Comparison of ENCODE assay signal across 8 mouse cellular contexts in the genomic region with DNA sequence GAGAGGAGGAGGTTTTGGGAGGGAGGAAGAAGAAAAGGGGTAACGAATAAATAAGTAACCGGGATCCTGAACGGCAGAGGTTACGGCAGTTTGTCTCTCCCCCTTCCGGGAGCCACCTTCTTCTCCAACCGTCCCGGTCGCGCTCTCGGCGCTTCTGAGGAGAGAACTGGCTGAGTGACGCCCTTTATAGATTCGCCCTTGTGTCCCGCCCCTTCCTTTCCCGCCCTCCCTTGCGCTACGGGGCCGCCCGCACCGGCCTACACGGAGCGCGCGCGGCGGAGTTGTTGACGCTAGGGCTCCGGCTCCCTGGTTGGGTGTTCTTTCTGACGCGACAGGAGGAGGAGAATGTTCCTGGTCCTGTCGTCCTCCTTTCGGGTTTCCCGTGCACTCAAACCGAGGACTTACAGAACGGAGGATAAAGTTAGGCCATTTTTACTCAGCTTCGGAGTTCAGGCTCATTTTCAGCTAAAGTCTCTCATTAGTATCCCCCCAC. TPM values are rescaled to one million over a fixed set of nuclear protein-coding genes. Genes with fewer than 3 reads are reported as not detected.
DNase-seq lines count a peak whose midpoint lies in the region; ATAC-seq and TF ChIP-seq lines count a peak whose summit lies in the region.

A gene (minus strand): TSS at position 160 of the 493 bp plus-strand sequence.

- peak within 1 kb of the TSS; percentile 58 for H3K9ac ChIP-seq in embryonic facial prominence, embryonic 15.5 days
- peak within 1 kb of the TSS; percentile 83 for H3K9ac ChIP-seq in kidney, embryonic 14.5 days (ENCODE audit: low read depth, low read length)
- H3K9ac ChIP-seq in limb, embryonic 15.5 days = peak within 1 kb of the TSS; percentile 62

- no peaks in the 10 kb centered on the region for H3K9me3 ChIP-seq in embryonic facial prominence, embryonic 15.5 days (replicated peaks)
- H3K9me3 ChIP-seq in kidney, embryonic 14.5 days (ENCODE audit: control insufficient read depth, low read length) = no peaks in the 10 kb centered on the region
- H3K9me3 ChIP-seq in limb, embryonic 15.5 days = no peaks in the 10 kb centered on the region

- peak; percentile 96 for ATAC-seq in embryonic facial prominence, embryonic 15.5 days (ENCODE audit: insufficient number of reproducible peaks, low FRiP score, low TSS enrichment, low read depth)
- ATAC-seq in kidney, embryonic 14.5 days (ENCODE audit: low FRiP score, low TSS enrichment) = peak; percentile 95
- peak; percentile 95 for ATAC-seq in limb, embryonic 15.5 days (ENCODE audit: insufficient number of reproducible peaks, low FRiP score, low TSS enrichment, low read depth)

- TF ChIP-seq POLR2A in bone marrow, adult 2 months (IDR thresholded peaks at IDR 0.05; ENCODE audit: borderline replicate concordance, control insufficient read depth, low read depth, low read length) = peak; percentile 100

- TF ChIP-seq CTCF in bone marrow, adult 2 months (IDR thresholded peaks at IDR 0.05; ENCODE audit: control insufficient read depth, insufficient read depth, low read length) = no peak

- peak within 1 kb of the TSS; percentile 77 for H3K4me3 ChIP-seq in bone marrow, adult 2 months (replicated peaks; ENCODE audit: control insufficient read depth, low read depth, low read length)
- peak within 1 kb of the TSS; percentile 60 for H3K4me3 ChIP-seq in embryonic facial prominence, embryonic 15.5 days (replicated peaks)
- H3K4me3 ChIP-seq in kidney, embryonic 14.5 days (ENCODE audit: low read length) = peak within 1 kb of the TSS; percentile 67
- peak within 1 kb of the TSS; percentile 56 for H3K4me3 ChIP-seq in limb, embryonic 15.5 days

- under 1% methylated on average over 36 of the region's 36 CpGs for WGBS in bone marrow, adult 2 months
- WGBS in embryonic facial prominence, embryonic 15.5 days = under 1% methylated on average over 34 of the region's 36 CpGs
- 0% methylated on average over 34 of the region's 36 CpGs for WGBS in kidney, embryonic 14.5 days
- under 1% methylated on average over 35 of the region's 36 CpGs for WGBS in limb, embryonic 15.5 days

- H3K4me1 ChIP-seq in bone marrow, adult 2 months (ENCODE audit: control insufficient read depth, insufficient read depth, low read length) = peaks cover 2% of the 10 kb centered on the region
- peaks cover 44% of the 10 kb centered on the region for H3K4me1 ChIP-seq in embryonic facial prominence, embryonic 15.5 days
- peaks cover 32% of the 10 kb centered on the region for H3K4me1 ChIP-seq in kidney, embryonic 14.5 days (ENCODE audit: control insufficient read depth, insufficient read depth, low read length)
- peaks cover 37% of the 10 kb centered on the region for H3K4me1 ChIP-seq in limb, embryonic 15.5 days

- H3K27ac ChIP-seq in bone marrow, adult 2 months (ENCODE audit: control insufficient read depth, insufficient read depth, low read depth, low read length, poor library complexity) = peak within 1 kb of the TSS; percentile 95
- peak within 1 kb of the TSS; percentile 100 for H3K27ac ChIP-seq in embryonic facial prominence, embryonic 15.5 days (replicated peaks)
- peak within 1 kb of the TSS; percentile 98 for H3K27ac ChIP-seq in kidney, embryonic 14.5 days (ENCODE audit: low read depth, low read length)
- H3K27ac ChIP-seq in limb, embryonic 15.5 days = peak within 1 kb of the TSS; percentile 100

- H3K4me2 ChIP-seq in embryonic facial prominence, embryonic 15.5 days (replicated peaks) = peak within 1 kb of the TSS; percentile 77
- peak within 1 kb of the TSS; percentile 83 for H3K4me2 ChIP-seq in kidney, embryonic 14.5 days (replicated peaks; ENCODE audit: low read depth, low read length)
- H3K4me2 ChIP-seq in limb, embryonic 15.5 days = peak within 1 kb of the TSS; percentile 80

- no peaks in the 10 kb centered on the region for H3K27me3 ChIP-seq in embryonic facial prominence, embryonic 15.5 days
- no peaks in the 10 kb centered on the region for H3K27me3 ChIP-seq in kidney, embryonic 14.5 days (ENCODE audit: control insufficient read depth, insufficient read depth, low read length)
- H3K27me3 ChIP-seq in limb, embryonic 15.5 days = no peaks in the 10 kb centered on the region

- DNase-seq in 416B (ENCODE audit: low read depth) = peak; percentile 99
- DNase-seq in heart, adult 9 months (ENCODE audit: low spot score in 2 of 2) = peak; percentile 98
- peak; percentile 95 to 98 for DNase-seq in monocyte, adult 2 months (ENCODE audit: low read depth in 1 of 2, low spot score in 2 of 2)
- DNase-seq in spleen, postnatal 36 days (ENCODE audit: low spot score in 2 of 2) = peak; percentile 96 to 97

- H3K36me3 ChIP-seq in embryonic facial prominence, embryonic 15.5 days = no peaks in the 10 kb centered on the region
- no peaks in the 10 kb centered on the region; the same call in 1 of the 2 replicates for H3K36me3 ChIP-seq in kidney, embryonic 14.5 days (ENCODE audit: control insufficient read depth, insufficient read depth, low read length)
- H3K36me3 ChIP-seq in limb, embryonic 15.5 days = no peaks in the 10 kb centered on the region

RNA-seq across cellular contexts. Expression of the gene that starts here (rescaled TPM):
- polyA plus RNA-seq in bone marrow, adult 2 months (2011; ENCODE audit: insufficient read depth, insufficient read length, low replicate concordance, missing spikeins) = 28.8 and 49.2 TPM in 2 replicates
- polyA plus RNA-seq in embryonic facial prominence, embryonic 15.5 days (2015; fragmentation: Nextera tagmentation; extraction: Ambion mirVana) = 24.3 and 28.2 TPM in 2 replicates
- polyA plus RNA-seq in kidney, embryonic 14.5 days (2014; fragmentation: Nextera tagmentation; extraction: Ambion mirVana) = 30.2 and 58.4 TPM in 2 replicates
- polyA plus RNA-seq in limb, embryonic 15.5 days (2015; fragmentation: Nextera tagmentation; extraction: Ambion mirVana) = 20.0 and 20.9 TPM in 2 replicates

Comparison
In these comparisons a context has a peak if more than half of its experiments do, and no peak if none do; other contexts are left out.
1. Peak in every context shown above with its lines: DNase-seq, ATAC-seq, H3K4me3 ChIP-seq and H3K27ac ChIP-seq.